Mouse (Mus musculus) neural tube, embryonic 11.5 days (tissue): Measurements from ENCODE around the gene Glis1. TPM values are rescaled to one million over a fixed set of nuclear protein-coding genes. Genes with fewer than 3 reads are reported as not detected.

Experiments used
- ATAC-seq: fragments of 200-750 bp; cut with Nextera tagmentation; 2 replicates; pipeline ENCODE4 v1.8.0; 2017; ENCODE audit warnings: moderate number of reproducible peaks, mild to moderate bottlenecking, moderate TSS enrichment, moderate library complexity; ENCODE audit not compliant: insufficient read depth, low FRiP score, low TSS enrichment
- DNase-seq: peaks from one replicate; pipeline ENCODE4 v3.0.0-alpha.2; 2015; ENCODE audit warnings: low spot score
- H3K27ac ChIP-seq: fragments of 300-500 bp; sonication (generic); 2 replicates; pipeline ENCODE4 v1.5.1; 2014; ENCODE audit warnings: low read depth, mild to moderate bottlenecking, low read length
- H3K27me3 ChIP-seq: fragments of 300-500 bp; sonication (generic); 2 replicates; pipeline ENCODE4 v1.6.1; 2014; ENCODE audit warnings: mild to moderate bottlenecking, low read length, mixed read lengths; ENCODE audit not compliant: control insufficient read depth, insufficient read depth
- H3K36me3 ChIP-seq: fragments of 300-500 bp; sonication (generic); 2 replicates; pipeline ENCODE4 v1.6.1; 2014; ENCODE audit warnings: mild to moderate bottlenecking, low read length, moderate library complexity, mixed read lengths; ENCODE audit not compliant: control insufficient read depth, insufficient read depth
- H3K4me1 ChIP-seq: fragments of 300-500 bp; sonication (generic); 2 replicates; pipeline ENCODE4 v1.6.1; 2014; ENCODE audit warnings: low read length, mixed read lengths; ENCODE audit not compliant: control insufficient read depth, insufficient read depth
- H3K4me2 ChIP-seq: fragments of 300-500 bp; sonication (generic); 2 replicates; pipeline ENCODE4 v1.6.1; 2014; ENCODE audit warnings: low read depth, mild to moderate bottlenecking, moderate library complexity
- H3K4me3 ChIP-seq: fragments of 300-500 bp; sonication (generic); 2 replicates; pipeline ENCODE4 v1.5.1; 2014; ENCODE audit warnings: low read depth, low read length
- H3K9ac ChIP-seq: fragments of 300-500 bp; sonication (generic); 2 replicates; pipeline ENCODE4 v1.6.1; 2014; ENCODE audit warnings: mild to moderate bottlenecking, low read length
- H3K9me3 ChIP-seq: fragments of 300-500 bp; sonication (generic); 2 replicates; pipeline ENCODE4 v1.6.1; 2016; ENCODE audit warnings: low read length; ENCODE audit not compliant: control insufficient read depth
- WGBS: fragments of 180-500 bp; shearing (Covaris S2); extraction: QIAGEN DNeasy Blood & Tissue Kit; methylation state at CpG from one replicate; pipeline ENCODE4 v1.1.7; 2014; 5-methylcytosine and 5-hydroxymethylcytosine counted together
- polyA plus RNA-seq: library from polyadenylated mRNA; unstranded; fragments of >200 nt; fragmentation: Nextera tagmentation; extraction: Ambion mirVana; gene quantifications from 2 replicates; pipeline ENCODE4 v1.2.1, GENCODE M21; 2014

Glis1 gene
- polyA plus RNA-seq, 1 experiment from 2014 or later: 2.4 TPM

- WGBS: 80% methylated on average over 4 of the region's 4 CpGs
- Histone ChIP-seq H3K27ac (no peak overlapping the region), H3K4me2 (no peak overlapping the region), H3K9ac (no peak overlapping the region), H3K4me1 (no peaks in the 10 kb centered on the region), H3K4me3 (no peak overlapping the region), H3K27me3 (no peaks in the 10 kb centered on the region), H3K36me3 (no peaks in the 10 kb centered on the region), H3K9me3 (no peaks in the 10 kb centered on the region)
- no peak for DNase-seq
- ATAC-seq: no peak
Measured at GRCm38 (mm10) chr4:107641624-107642023, 207.2 kb downstream of the Glis1 start.

DNA sequence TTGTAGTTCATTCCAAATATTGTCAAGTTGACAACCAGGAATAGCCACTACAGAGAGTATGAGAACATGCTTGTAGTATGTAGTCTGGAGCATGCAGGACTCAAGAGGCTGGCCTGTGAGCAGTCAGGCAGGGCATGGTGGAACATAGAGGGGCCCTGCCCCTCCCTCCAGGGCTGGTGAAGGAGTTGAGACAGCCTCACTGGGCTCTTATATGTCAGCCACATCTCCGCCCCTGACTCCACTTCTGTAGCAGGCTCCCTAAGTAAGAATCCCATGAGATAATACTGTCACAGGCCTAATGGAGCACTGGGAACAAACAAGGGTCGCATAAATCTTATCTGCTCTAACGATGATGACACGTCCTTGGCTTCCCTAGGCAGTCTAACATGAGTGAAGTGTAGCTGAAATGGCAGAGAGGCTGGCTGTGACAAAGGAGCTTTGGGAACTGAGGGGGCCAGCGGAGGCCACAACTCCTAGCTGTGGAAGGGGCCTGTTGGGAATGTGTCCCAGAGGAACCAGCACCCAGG lies 214.6 kb downstream of the Glis1 start:
- ATAC-seq (no peak), DNase-seq (no peak)
- Histone ChIP-seq H3K9ac (no peak overlapping the region), H3K4me2 (no peak overlapping the region), H3K36me3 (no peaks in the 10 kb centered on the region), H3K27me3 (no peaks in the 10 kb centered on the region; the same call in 1 of the 2 replicates), H3K4me1 (peaks cover 8% of the 10 kb centered on the region), H3K27ac (no peak overlapping the region), H3K9me3 (no peaks in the 10 kb centered on the region), H3K4me3 (no peak overlapping the region)
- WGBS: 78% methylated on average over 5 of the region's 5 CpGs

- peak; percentile 61 for DNase-seq
- H3K4me1 ChIP-seq: peaks cover 8% of the 10 kb centered on the region
- 21% methylated on average over 12 of the region's 12 CpGs for WGBS
Measured at GRCm38 (mm10) chr4:107651021-107651496, 216.7 kb downstream of the Glis1 start.

DNA sequence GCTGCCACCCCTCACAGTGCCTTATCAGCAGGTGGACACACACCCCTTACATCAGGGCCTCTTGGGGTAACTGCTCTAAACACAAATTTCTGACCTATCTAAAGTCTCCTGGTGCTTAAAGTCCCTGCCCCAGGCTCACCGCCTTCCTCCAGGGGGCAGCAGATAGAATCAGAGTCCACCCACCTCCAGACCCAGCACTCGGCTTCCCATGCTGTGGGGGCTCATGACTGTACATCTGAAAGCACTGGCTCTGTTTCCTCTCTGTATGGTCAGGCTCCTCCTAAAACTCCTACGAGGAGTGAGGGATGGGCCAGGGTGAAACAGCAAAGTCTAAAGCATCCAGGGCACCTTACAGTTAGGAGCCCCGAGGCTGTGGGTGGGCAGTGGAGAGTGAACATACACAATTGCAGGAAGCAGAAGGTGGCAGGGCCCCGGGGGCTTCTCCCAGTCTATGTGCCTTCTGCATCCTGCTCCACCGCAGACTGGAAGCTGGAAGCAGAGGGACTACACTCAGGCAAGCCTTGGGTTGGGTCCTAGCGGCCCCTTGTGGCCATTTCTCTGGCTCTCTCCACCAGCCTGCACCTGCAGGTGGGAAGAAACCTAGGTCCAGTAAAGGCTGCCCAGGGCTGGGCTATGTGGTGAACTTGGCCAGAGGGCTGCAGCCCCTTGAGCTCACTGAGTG lies 218.3 kb downstream of the Glis1 start:
- no peak overlapping the region; the same call in 1 of the 2 replicates for H3K9ac ChIP-seq
- WGBS: 14% methylated on average over 7 of the region's 7 CpGs
- H3K4me3 ChIP-seq: no peak overlapping the region
- H3K4me2 ChIP-seq: no peak overlapping the region
- no peaks in the 10 kb centered on the region for H3K36me3 ChIP-seq
- H3K27ac ChIP-seq: no peak overlapping the region
- ATAC-seq (peak; percentile 82), DNase-seq (peak; percentile 87)
- H3K27me3 ChIP-seq: no peaks in the 10 kb centered on the region; the same call in 1 of the 2 replicates
- peaks cover 8% of the 10 kb centered on the region for H3K4me1 ChIP-seq
- no peaks in the 10 kb centered on the region for H3K9me3 ChIP-seq

More at GRCm38 (mm10) chr4:107651021-107651496, 216.7 kb downstream of the Glis1 start:
- Histone ChIP-seq H3K27ac (no peak overlapping the region), H3K4me3 (no peak overlapping the region), H3K9me3 (no peaks in the 10 kb centered on the region), H3K4me2 (no peak overlapping the region), H3K9ac (no peak overlapping the region), H3K27me3 (no peaks in the 10 kb centered on the region; the same call in 1 of the 2 replicates), H3K36me3 (no peaks in the 10 kb centered on the region)
- ATAC-seq: peak; percentile 13; the same call in 1 of the 2 replicates

DNA sequence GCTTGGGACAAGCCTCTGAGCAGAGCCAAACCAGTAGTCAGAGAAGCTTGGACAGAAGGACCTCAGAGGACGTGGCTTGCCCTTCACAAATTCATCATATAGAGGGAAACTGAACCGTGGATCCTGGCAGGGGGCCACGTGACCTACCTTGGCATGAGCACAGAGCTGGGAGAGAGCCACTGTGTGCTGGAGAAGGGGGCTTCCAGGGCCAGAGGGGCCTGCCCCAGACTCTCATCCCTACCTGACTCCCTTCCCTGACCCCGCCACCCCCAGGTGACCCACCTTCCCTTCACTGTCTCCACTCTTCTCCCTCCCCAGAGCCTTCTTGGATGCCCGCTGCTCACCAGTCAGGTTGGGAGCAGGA lies 218.9 kb downstream of the Glis1 start:
- ATAC-seq (no peak), DNase-seq (no peak)
- WGBS: 71% methylated on average over 5 of the region's 5 CpGs
- Histone ChIP-seq H3K4me1 (peaks cover 8% of the 10 kb centered on the region), H3K27me3 (no peaks in the 10 kb centered on the region; the same call in 1 of the 2 replicates), H3K27ac (no peak overlapping the region), H3K4me3 (no peak overlapping the region), H3K9ac (no peak overlapping the region), H3K4me2 (no peak overlapping the region), H3K36me3 (no peaks in the 10 kb centered on the region), H3K9me3 (no peaks in the 10 kb centered on the region)

DNA sequence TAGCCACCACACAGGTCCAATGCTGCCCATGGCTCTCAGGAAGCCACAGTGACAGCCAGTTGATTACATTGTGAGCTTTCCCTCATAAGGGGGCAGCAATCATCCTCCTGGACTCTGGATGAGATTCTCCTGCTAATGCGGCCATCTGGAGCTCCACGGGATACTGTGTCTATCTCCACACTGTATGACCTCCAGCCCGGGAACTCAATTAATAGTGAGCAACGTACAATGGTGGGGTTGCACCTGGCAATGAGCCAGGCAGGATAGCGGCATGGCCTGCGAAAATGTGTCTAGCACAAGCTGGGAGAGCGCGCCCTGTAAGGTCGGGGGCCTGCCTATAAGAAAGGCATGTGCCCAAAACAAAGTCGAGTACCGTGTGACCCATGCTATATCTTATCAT lies 226.3 kb downstream of the Glis1 start:
- Histone ChIP-seq H3K4me1 (no peaks in the 10 kb centered on the region), H3K27me3 (no peaks in the 10 kb centered on the region), H3K4me2 (no peak overlapping the region), H3K9me3 (no peaks in the 10 kb centered on the region), H3K4me3 (no peak overlapping the region), H3K36me3 (no peaks in the 10 kb centered on the region), H3K9ac (no peak overlapping the region), H3K27ac (no peak overlapping the region)
- no peak for DNase-seq
- ATAC-seq: no peak
- WGBS: 88% methylated on average over 11 of the region's 11 CpGs

- 91% methylated on average over 2 of the region's 2 CpGs for WGBS
- Histone ChIP-seq H3K4me2 (no peak overlapping the region), H3K4me1 (no peaks in the 10 kb centered on the region; the same call in 1 of the 2 replicates), H3K36me3 (no peaks in the 10 kb centered on the region), H3K9ac (no peak overlapping the region), H3K27ac (no peak overlapping the region), H3K4me3 (no peak overlapping the region), H3K9me3 (no peaks in the 10 kb centered on the region), H3K27me3 (no peaks in the 10 kb centered on the region)
- DNase-seq: no peak
- ATAC-seq: no peak
Measured at GRCm38 (mm10) chr4:107668514-107668913, 234.1 kb downstream of the Glis1 start.

DNA sequence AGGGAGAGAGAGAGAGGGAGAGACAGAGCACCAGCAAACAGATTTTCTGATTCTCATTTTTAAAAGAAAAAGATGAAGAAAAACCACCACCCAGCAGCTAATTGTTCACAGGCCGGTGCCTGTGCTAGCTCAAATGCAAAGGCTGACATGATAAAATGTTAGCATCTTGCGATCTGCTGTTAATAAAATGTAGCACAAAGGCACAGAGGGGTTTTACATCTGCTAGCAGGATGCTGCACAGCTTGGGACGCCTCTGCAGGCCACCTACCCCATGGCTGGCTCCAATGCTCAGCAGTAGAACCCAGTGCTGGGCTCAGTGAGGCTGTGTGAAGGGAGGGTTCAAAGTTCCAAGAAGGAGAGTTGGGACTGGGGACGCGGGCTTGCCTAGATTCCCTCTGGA lies 236.3 kb downstream of the Glis1 start:
- no peak overlapping the region for H3K27ac ChIP-seq
- no peak overlapping the region for H3K4me3 ChIP-seq
- H3K4me2 ChIP-seq: no peak overlapping the region
- H3K4me1 ChIP-seq: no peaks in the 10 kb centered on the region; the same call in 1 of the 2 replicates
- H3K27me3 ChIP-seq: no peaks in the 10 kb centered on the region
- no peaks in the 10 kb centered on the region for H3K36me3 ChIP-seq
- H3K9me3 ChIP-seq: no peaks in the 10 kb centered on the region
- no peak for ATAC-seq
- no peak overlapping the region for H3K9ac ChIP-seq
- DNase-seq: no peak
- 69% methylated on average over 5 of the region's 5 CpGs for WGBS
